In genomic region chr15:81049401-81050053, GRCm38 (mm10) we compare ENCODE assay signal across 9 mouse cellular contexts.
A peak's percentile ranks its signal among the peaks of the same experiment; 100 is the strongest.
DNase-seq lines count a peak whose midpoint lies in the region; ATAC-seq and TF ChIP-seq lines count a peak whose summit lies in the region.
"Had no signal": no experiment of that assay in that cellular context is flagged by ENCODE, and none has a peak within 500 bp of the region (broad histone marks: within the 10 kb centered on the region; RNA-seq: fewer than 3 reads in every experiment).

No protein-coding gene starts in this region.

- no peaks in the 10 kb centered on the region for H3K27me3 ChIP-seq in cerebellum, adult 2 months (ENCODE audit: control insufficient read depth, insufficient read depth, low read length)
- H3K27me3 ChIP-seq: midbrain, embryonic 12.5 days had no signal

- no peak overlapping the region for H3K4me3 ChIP-seq in cerebellum, adult 2 months (replicated peaks; ENCODE audit: insufficient read depth, low read depth, low read length)
- no peak overlapping the region for H3K4me3 ChIP-seq in lung, adult 2 months (replicated peaks; ENCODE audit: extremely low read depth, low read depth, low read length)
- H3K4me3 ChIP-seq: midbrain, embryonic 12.5 days had no signal

- no peak for TF ChIP-seq POLR2A in cerebellum, adult 2 months (IDR thresholded peaks at IDR 0.05; ENCODE audit: borderline replicate concordance, insufficient read depth, low read length)
- TF ChIP-seq POLR2A in lung, adult 2 months (IDR thresholded peaks at IDR 0.05; ENCODE audit: borderline replicate concordance, extremely low read depth, low read depth, low read length): no peak

- peak; percentile 61; the same call in 1 of the 2 replicates for TF ChIP-seq CTCF in cerebellum, adult 2 months (IDR thresholded peaks at IDR 0.05; ENCODE audit: borderline replicate concordance, insufficient read depth, low read depth, low read length)
- TF ChIP-seq CTCF in lung, adult 2 months (IDR thresholded peaks at IDR 0.05; ENCODE audit: insufficient read depth, low read length): peak; percentile 46; the same call in 1 of the 2 replicates

- H3K27ac ChIP-seq in cerebellum, adult 2 months (ENCODE audit: insufficient read depth, low read length): no peak overlapping the region
- H3K27ac ChIP-seq: midbrain, embryonic 12.5 days had no signal

- 61% methylated on average over 6 of the region's 6 CpGs for WGBS in cerebellum, adult 2 months
- 64% methylated on average over 6 of the region's 6 CpGs for WGBS in lung, adult 2 months

- no peaks in the 10 kb centered on the region for H3K4me1 ChIP-seq in cerebellum, adult 2 months (ENCODE audit: control insufficient read depth, insufficient read depth, low read length)
- H3K4me1 ChIP-seq in lung, adult 2 months (ENCODE audit: control insufficient read depth, insufficient read depth, low read length): peaks cover 7% of the 10 kb centered on the region

- no peak for DNase-seq in cerebellum, adult 2 months
- no peak for DNase-seq in cerebellum, adult 18-20 months
- DNase-seq in lung, adult 2 months: no peak
- DNase-seq in lung, postnatal 25 days (ENCODE audit: low spot score): no peak
- DNase-seq in thymus, postnatal 0 days (ENCODE audit: low spot score): peak; percentile 64
- no peak for DNase-seq in right cerebral cortex, postnatal 25 days
- no peak for DNase-seq in cerebellum, adult 11-12 months

- ATAC-seq in granulocyte monocyte progenitor cell, adult 5-6 weeks (replicated peaks; ENCODE audit: poor library complexity, severe bottlenecking): peak; percentile 52; the same call in 1 of the 2 replicates
